Mouse (Mus musculus): ENCODE results near the gene Dusp16.

Dusp16 gene

GRCm38 (mm10) chr6:134792141-134793045, at the start of gene Dusp16:
TSS of gene Dusp16 (minus strand) at chr6:134792625.
- peak; percentile 68 to 70 for DNase-seq (ENCODE audit: low read depth in 2 of 2, low spot score in 2 of 2)

GRCm38 (mm10) chr6:134840346-134840745, 47.9 kb upstream of the Dusp16 start:
- DNase-seq (ENCODE audit: low read depth in 2 of 2, low spot score in 2 of 2) = no peak

DNA sequence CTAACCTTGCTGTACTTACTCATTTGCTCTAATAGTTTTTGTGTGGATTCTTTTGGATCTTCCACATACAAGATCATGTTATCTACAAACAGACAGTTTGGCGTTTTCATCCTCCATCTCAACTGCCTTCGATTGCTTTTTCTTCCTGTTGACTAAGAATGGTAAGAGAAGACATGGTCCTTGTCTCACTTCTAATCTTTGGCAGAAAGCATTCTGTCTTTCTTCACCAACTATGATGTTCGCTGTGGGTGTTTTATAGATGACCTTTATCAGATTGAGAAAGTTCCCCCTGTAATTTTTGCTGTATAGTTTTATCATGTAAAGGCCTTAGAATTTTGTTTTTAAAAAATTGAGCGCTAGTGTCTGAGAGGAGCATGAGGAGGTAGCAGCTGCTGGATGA, 45.7 kb upstream of the Dusp16 start:
- DNase-seq (ENCODE audit: low read depth in 2 of 2, low spot score in 2 of 2) = no peak

DNA sequence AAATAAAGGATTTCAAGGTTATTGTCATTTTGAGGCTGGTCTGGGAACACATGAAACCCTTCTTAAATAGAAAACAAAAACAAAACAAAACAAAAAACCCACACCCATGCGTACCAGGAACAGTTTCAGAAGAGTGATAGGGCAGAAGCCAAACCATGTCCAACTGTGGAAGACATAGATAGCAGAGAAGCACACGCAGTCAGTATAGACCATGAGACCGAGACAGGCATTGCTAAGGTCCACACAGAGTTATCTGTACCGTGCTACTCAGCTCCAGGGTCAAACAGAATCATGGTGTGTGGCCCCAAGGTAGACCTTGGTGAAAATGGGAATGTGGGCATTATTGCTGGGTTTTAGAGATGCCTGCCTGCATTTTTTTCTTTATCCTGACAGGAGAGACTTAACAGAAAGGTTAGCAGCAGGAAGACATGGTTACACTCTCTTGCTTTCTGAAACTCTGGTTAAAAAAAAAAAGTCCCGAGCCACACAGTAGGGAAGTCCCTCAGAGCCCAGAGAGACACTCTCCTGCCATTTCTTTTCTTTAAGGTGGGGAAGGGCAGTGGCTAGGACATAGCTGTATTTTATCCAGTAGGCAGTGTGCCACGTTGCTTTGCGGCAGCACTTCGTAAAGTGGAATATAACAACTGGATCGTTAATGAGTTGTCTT, 42.3 kb upstream of the Dusp16 start:
- no peak for DNase-seq (ENCODE audit: low read depth in 2 of 2, low spot score in 2 of 2)

- DNase-seq (ENCODE audit: low read depth in 2 of 2, low spot score in 2 of 2) = no peak
These were observed 38.4 kb upstream of the Dusp16 start for GRCm38 (mm10) chr6:134830776-134831175.

GRCm38 (mm10) chr6:134829786-134830700, 37.6 kb upstream of the Dusp16 start, which contains the start of gene Crebl2:
TSS of gene Crebl2 (plus strand) at chr6:134830154.
- peak; percentile 95 to 97 for DNase-seq (ENCODE audit: low read depth in 2 of 2, low spot score in 2 of 2)

DNA sequence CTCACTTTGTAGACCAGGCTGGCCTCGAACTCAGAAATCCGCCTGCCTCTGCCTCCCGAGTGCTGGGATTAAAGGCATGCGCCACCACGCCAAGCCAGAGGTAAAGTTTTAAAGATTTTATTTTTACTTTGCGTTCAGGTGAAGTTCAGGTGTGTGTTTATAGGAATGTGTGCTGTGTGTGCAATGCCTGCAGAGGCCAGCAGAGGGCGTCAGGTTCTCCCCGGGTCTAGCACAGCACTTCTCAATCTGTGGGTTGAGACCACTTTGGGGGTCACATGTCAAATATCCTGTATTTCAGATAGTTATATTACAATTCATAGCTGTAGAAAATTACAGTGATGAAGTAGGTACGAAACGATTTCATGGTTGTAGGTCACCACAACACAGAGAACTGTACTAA, 30.4 kb upstream of the Dusp16 start:
- DNase-seq (ENCODE audit: low read depth in 2 of 2, low spot score in 2 of 2) = peak; percentile 12 to 41

- no peak for DNase-seq (ENCODE audit: low read depth in 2 of 2, low spot score in 2 of 2)
These were observed 28.0 kb upstream of the Dusp16 start for GRCm38 (mm10) chr6:134820411-134820810.

DNA sequence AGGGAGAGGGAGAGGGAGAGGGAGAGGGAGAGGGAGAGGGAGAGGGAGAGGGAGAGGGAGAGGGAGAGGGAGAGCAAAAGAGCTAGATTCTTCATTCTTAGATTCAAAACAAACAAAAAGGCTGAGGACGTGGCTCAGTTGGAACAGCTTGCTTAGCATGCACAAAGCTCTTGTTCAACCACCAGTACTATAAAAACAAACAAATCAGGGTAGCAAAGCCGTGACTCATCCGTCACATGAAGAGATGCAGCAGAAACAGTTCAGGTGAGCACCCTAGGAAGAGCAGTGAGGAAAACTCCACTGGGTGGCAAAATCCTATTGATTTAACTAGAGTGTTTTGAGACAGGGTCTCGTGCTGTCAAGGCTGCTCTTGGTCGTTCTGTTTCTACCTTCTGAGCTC, 27.3 kb upstream of the Dusp16 start:
- no peak for DNase-seq (ENCODE audit: low read depth in 2 of 2, low spot score in 2 of 2)

DNA sequence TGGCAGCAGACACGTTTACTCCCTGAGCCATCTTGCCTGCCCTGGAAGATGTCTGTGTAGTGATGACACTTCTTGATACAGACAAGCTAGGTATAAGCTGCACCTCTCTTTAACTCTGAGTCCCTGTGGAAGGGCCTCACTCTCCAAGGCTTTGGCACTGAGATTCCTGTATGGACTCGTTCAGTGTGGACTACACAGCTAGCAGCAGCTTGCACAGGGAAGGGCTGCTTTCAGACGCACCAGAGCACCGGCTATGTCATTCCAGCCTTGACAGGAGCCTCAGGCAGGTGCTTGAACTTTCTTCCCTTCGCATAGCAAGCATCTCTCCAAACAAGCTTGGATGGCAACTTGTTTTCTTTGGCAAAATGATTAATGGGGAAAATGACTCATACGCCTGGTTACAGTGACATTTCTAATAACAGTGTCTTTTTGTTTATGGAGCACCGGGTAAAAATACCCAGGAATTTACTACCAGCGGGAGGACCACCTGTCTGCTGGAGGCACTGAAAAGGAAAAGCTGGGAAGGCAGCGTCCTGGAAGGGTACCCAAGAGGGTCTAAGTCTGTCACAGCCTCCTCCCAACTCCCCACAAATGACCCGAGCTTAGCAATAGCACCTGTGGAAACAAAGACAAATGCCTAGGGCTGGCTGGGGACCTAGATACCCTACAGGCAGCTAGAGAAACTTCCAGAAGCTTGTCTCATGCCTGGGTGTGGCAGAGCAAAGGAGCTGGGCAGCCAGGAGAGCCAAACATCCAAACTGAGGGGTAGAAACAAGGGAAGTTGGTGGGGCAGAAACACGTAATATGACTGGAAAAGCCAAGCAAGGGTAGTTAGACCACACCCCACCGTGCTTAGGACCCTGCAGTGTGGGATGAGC, 24.9 kb upstream of the Dusp16 start:
- no peak for DNase-seq (ENCODE audit: low read depth in 2 of 2, low spot score in 2 of 2)

GRCm38 (mm10) chr6:134813066-134813465, 20.6 kb upstream of the Dusp16 start:
- no peak for DNase-seq (ENCODE audit: low read depth in 2 of 2, low spot score in 2 of 2)

DNA sequence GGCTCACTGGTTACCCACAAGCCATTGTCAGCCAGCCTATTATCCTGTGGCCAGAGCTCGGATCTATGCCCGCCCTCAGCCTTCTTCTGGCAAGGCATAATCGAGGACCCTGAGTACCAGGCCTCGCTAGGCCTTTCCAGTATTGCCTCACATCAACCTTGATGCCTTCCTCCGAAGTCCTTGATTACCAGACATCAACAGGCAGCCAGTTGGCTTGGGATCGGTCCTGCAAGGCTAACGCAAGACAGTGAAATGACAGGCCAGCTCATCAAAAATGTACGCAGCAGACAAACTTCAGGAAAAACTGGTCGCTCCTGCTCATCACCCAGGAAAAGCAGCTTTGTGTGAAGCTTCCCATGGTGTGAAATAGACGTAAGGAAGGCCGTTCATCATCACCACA, 15.4 kb upstream of the Dusp16 start:
- no peak for DNase-seq (ENCODE audit: low read depth in 2 of 2, low spot score in 2 of 2)

DNA sequence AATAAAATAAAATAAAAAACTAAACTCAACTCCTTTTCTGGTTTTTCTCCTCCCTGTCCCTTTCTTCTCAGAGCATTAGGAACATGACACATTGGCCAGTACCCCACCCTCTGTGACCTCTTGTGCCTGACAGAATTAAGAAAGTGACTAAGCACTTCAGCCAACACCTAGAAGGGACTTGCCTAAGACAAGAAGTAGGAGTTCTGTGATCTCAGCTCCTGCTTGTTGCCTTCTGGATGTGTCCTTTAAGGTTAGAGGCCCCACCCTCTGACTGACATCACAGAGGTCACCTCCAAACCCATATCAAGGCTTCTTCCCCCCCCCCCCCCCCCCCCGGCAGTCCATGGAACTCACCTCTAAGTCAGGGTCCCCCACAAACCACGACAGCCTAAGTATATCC, 14.7 kb upstream of the Dusp16 start:
- DNase-seq (ENCODE audit: low read depth in 2 of 2, low spot score in 2 of 2) = no peak

DNA sequence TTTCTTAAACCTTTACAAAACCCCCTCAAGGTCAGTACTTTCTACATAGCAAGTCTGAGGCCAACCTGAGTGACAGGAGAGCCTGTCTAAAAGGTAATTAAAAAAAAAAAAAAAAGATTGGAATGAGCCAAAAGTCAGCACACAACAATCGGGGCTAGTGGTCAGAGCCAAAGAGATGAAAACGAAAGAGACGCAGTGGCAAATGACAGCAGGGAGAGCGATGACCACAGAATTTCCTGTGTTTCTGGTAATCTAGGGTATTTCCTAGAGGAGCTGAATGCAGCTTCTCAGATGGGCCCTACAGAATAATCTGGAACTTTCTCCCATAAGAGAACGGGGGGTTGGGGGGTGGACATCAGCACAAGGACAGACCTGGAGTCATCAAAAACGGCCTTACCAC, 13.7 kb upstream of the Dusp16 start:
- no peak for DNase-seq (ENCODE audit: low read depth in 2 of 2, low spot score in 2 of 2)

- DNase-seq (ENCODE audit: low read depth in 2 of 2, low spot score in 2 of 2) = no peak
These were observed 12.4 kb upstream of the Dusp16 start for GRCm38 (mm10) chr6:134804736-134805277.

DNA sequence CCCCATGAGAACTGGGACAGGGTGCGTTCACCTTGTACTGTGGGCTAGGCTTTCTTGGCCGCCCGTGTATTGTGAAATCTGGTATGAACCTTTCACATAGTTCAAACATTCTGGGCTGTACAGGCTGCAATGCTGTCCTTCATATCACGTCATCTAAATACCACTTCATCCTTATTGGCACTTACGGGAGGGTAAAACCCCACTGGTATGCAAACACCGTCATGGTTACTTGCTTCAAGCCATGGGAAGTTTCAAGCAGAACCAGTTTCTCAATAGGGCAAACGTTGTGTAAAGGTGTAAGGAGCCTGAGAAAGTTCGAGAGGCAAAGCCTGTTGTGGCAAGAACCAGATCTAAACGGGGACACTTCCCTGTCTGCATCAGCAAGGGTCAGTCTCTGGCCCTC, 10.2 kb upstream of the Dusp16 start:
- no peak for DNase-seq (ENCODE audit: low read depth in 2 of 2, low spot score in 2 of 2)

GRCm38 (mm10) chr6:134801483-134801882, 9.1 kb upstream of the Dusp16 start:
- no peak for DNase-seq (ENCODE audit: low read depth in 2 of 2, low spot score in 2 of 2)

DNA sequence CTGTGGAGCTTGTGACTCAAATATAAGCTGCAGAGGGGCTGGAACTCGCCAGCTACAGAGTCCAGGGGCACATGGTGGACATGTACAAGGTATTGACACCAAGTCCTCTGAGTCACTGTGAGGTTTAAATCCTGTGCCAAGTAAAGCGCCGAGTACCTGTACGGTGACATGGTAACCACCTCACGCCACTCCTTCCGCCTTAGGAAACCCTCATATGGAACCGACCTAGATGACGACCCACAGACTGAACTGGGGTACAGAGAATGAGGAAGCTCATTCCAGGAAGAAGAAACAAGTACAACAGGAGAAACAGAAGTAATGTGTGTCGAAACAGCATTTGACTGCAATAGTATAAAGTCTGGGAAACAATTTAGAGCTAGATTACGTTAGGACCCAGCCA, 3.9 kb upstream of the Dusp16 start:
- no peak for DNase-seq (ENCODE audit: low read depth in 2 of 2, low spot score in 2 of 2)

GRCm38 (mm10) chr6:134793911-134794520, 1.6 kb upstream of the Dusp16 start:
- DNase-seq (ENCODE audit: low read depth in 2 of 2, low spot score in 2 of 2) = peak; percentile 73 to 81

Measured in CD8-positive naive resting alpha-beta T cell, adult 2 months (primary cell).